Mouse (Mus musculus): ENCODE data around the gene Slamf9.

Gene Slamf9

GRCm38 (mm10) chr1:172512962-172513361 is 37.8 kb downstream of the Slamf9 start:
- DNase-seq (ENCODE audit: inconsistent age in 2 of 2, low spot score in 1 of 2), result peak; percentile 79 to 89

GRCm38 (mm10) chr1:172513525-172514212 is 38.5 kb downstream of the Slamf9 start:
- peak; percentile 61 to 79 for DNase-seq (ENCODE audit: inconsistent age in 2 of 2, low spot score in 1 of 2)

- DNase-seq (ENCODE audit: inconsistent age in 2 of 2, low spot score in 1 of 2), result no peak
These were observed 39.0 kb downstream of the Slamf9 start for GRCm38 (mm10) chr1:172514213-172514529.

- peak in 1 of 2 experiments; percentile 62 for DNase-seq (ENCODE audit: inconsistent age in 2 of 2, low spot score in 1 of 2)
These were observed 39.6 kb downstream of the Slamf9 start for GRCm38 (mm10) chr1:172514551-172515268.

GRCm38 (mm10) chr1:172515396-172515795 is 40.2 kb downstream of the Slamf9 start:
- no peak for DNase-seq (ENCODE audit: inconsistent age in 2 of 2, low spot score in 1 of 2)

- no peak for DNase-seq (ENCODE audit: inconsistent age in 2 of 2, low spot score in 1 of 2)
These were observed 42.9 kb downstream of the Slamf9 start for GRCm38 (mm10) chr1:172518013-172518412.

- DNase-seq (ENCODE audit: inconsistent age in 2 of 2, low spot score in 1 of 2), result no peak
These were observed 44.5 kb downstream of the Slamf9 start for GRCm38 (mm10) chr1:172519644-172520043.

GRCm38 (mm10) chr1:172520576-172521440 is 45.6 kb downstream of the Slamf9 start, which contains the start of gene Cfap45:
TSS of gene Cfap45 (plus strand) at chr1:172520801.
- DNase-seq (ENCODE audit: inconsistent age in 2 of 2, low spot score in 1 of 2), result peak; percentile 76 to 94

DNA sequence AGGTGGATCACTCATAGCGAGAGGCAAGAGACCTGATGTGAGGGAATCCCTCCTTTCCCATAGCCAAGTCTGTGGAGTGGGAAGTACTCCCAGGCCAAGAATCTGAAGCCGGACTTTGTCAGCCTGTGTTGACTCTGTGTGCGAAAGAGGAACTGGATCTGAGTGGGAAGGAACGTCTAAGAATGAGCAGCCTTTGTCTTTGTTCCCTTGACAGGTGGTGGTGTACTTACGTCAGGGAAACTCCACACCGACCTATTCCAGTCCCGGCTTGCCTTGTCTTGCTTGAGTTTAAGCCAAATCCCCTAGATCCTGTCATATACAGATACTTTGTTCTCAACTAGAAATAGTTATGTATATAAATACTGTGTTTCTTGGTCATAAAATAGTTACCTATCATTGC is 47.4 kb downstream of the Slamf9 start:
- DNase-seq (ENCODE audit: inconsistent age in 2 of 2, low spot score in 1 of 2), result no peak

- DNase-seq (ENCODE audit: inconsistent age in 2 of 2, low spot score in 1 of 2), result no peak
These were observed 48.5 kb downstream of the Slamf9 start for GRCm38 (mm10) chr1:172523699-172524101.

GRCm38 (mm10) chr1:172525027-172525764 is 50.0 kb downstream of the Slamf9 start:
- DNase-seq (ENCODE audit: inconsistent age in 2 of 2, low spot score in 1 of 2), result peak; percentile 49 to 74

- no peak for DNase-seq (ENCODE audit: inconsistent age in 2 of 2, low spot score in 1 of 2)
These were observed 50.8 kb downstream of the Slamf9 start for GRCm38 (mm10) chr1:172525971-172526370.

- peak; percentile 38 to 71 for DNase-seq (ENCODE audit: inconsistent age in 2 of 2, low spot score in 1 of 2)
These were observed 51.4 kb downstream of the Slamf9 start for GRCm38 (mm10) chr1:172526380-172527081.

DNA sequence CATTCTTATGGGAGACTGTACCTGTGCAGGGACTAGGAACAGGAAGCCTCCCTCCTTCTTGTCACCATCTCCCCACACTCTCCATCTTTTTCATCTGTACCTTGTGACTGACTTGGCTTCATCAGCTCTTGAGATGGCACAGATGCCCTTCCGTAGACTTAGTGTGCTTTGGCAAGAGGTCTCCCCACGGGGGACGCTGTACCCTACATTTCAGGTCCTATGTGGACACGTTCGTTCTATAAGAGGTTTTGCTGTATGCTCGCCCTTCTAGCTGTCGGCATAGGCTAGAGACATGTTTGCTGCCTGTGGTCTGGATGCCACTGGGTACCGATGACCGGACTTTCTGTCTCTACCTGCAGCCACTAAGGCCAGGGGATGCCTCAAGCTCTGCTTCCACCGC is 52.3 kb downstream of the Slamf9 start:
- no peak for DNase-seq (ENCODE audit: inconsistent age in 2 of 2, low spot score in 1 of 2)
